Mouse (Mus musculus): Measurements from ENCODE around the gene Slc35g3.
"Not testable (repeated sequence)": the region's sequence is repeated elsewhere in the genome, so short reads cannot be mapped to it uniquely, and the experiment has no call there.

Slc35g3 gene

DNA sequence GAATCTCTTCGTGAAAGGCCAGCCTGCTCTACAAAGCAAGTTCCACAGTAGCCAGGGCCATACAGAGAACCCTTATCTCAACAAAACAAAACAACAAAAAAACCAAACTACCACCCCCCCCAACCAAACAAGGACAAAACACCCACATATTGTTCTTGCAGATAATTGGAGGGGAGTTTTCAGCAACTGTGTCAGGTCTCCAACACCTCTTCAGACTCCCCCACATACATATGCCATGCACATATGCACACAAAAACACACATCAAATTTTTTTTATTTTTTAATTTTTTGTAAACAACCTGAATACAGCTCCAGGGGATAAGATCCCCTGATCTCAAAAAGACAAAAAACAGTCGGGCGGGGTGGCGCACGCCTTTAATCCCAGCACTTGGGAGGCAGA is 7.5 kb downstream of the Slc35g3 start:
- no peak for DNase-seq

GRCm38 (mm10) chr11:69752686-69753085 is 9.1 kb downstream of the Slc35g3 start:
- DNase-seq, result no peak

DNA sequence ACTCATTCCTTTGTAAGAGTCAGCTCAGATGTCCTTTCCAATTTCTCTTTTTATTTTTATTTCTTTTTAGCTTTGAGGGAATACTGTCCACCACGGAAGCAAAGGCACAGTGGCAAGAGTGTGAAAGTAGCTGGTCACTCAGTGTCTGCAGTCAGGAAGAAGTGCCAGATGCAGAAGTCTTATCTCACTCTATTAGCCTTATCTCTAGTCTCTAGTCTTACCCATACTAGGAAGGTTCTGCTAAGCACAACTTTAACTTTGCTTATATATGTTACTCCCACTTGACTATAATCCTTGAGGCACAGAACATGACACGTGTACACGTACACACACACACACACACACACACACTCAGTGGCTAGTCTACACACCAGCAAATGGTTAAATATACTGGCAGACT is 10.1 kb downstream of the Slc35g3 start:
- no peak for DNase-seq

DNA sequence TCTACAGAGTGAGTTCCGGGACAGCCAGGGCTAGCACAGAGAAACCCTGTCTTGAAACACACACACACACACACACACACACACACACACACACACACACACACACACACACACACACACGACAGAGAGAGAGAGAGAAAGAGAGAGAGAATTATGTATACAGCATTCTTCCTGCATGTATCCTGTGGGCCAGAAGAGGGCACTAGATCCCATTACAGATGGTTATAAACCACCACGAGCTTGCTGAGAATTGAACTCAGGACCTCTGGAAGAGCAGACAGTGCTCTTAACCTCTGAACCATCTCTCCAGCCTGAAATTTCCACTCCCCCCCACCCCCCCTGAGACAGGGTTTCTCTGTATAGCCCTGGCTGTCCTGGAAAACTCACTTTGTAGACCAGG is 30.4 kb downstream of the Slc35g3 start:
- not testable (repeated sequence) for DNase-seq

GRCm38 (mm10) chr11:69729063-69729462 is 32.7 kb downstream of the Slc35g3 start:
- peak; percentile 70 to 81 for DNase-seq

- DNase-seq, result no peak
Measured at GRCm38 (mm10) chr11:69725951-69726350, 35.8 kb downstream of the Slc35g3 start.

DNA sequence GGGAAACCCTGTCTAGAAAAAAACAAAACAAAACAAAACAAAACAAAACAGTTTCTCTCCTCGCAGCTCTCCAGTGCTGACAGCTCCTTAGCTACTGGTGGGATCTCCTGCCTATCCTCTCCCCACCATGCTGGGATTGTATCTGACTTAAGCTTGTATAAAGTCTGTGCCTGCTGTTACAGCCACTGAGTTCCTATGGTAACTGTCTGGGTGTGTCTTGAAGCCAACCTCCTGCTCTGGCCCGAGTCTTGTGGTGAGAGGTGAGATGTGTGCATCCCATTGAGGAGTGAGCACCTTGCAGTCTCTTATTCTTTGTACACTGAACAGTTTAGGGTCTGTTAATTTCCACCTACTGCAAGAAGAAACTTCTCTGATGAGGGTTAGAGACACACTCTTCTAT is 38.7 kb downstream of the Slc35g3 start:
- no peak for DNase-seq

DNA sequence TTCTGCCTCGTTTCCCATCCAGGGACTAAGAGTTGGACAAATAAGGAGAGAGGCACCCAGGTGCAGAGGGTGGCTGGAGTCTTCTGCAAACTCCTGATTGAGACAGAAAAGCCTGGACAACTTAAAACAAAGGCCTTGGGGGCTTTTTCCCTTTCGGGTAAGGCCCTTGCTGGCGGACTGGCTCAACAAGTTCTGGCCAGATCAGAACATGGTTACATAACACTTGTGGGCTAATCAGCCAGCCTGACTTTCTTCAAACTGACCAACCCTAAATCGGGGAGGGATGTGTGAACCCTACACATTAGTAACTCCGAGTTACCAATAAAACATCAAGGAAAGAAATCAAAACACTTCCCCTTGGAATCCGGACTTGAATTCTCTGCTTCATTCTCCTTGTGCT is 40.9 kb downstream of the Slc35g3 start:
- no peak for DNase-seq

- no peak for DNase-seq
Measured at GRCm38 (mm10) chr11:69719423-69719822, 42.3 kb downstream of the Slc35g3 start.

DNA sequence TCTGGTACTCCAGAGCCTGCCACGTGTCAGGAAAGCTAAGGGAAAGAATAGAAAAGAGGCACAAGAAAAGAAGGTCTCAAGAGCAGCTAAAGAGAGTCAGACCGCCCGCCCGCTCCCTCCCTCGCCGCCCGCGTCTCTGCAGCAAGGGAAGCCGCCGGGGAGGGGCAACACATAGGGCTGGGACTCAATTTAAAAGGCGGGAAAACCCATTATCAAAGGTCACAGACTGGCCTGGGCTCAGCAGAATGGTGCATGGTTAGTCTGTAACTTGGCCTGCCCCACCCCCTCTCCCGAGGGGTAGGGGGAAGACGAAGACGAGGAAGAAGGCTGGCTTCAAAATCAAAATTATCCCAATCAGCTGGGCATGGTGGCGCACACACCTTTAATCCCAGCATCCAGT is 43.1 kb downstream of the Slc35g3 start:
- no peak for DNase-seq

DNA sequence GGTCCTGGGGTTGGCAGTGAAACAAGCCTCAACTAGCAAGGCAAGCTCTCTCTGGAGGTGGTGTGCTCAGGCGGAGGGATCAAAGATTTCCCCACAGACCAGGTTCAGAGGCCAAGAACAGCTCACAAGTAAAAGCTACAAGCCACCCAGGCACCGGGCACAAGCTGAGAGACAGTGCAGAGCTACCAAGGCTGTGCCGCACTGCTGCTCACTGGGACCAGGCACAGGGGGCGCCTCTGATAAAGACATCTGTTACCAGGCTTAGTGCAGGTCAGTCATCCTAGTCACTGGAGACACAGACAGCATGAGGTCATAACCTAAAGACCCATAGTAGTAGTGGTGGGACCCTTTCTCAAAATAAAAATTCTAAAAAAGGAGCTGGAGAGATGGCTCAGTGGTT is 44.8 kb downstream of the Slc35g3 start:
- no peak for DNase-seq

DNA sequence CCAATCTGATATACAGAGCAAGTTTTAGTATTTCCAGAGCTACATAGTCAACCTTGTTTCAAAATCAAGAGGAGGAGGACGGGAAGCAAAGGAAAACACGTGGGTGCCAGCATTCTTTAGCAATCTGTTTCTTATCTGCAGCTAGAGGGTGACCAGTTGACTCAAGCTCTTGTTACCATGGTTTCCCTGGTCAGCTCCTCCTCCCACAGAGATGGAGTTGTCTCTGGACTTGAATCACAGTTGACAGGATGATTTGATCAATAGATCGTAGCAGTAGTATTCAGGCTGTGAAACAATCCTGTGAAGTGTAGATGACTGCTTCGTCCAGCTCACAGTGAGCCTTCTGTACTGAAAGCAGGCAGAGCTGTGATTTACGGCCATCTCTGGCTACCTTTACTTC is 45.8 kb downstream of the Slc35g3 start:
- DNase-seq, result no peak

GRCm38 (mm10) chr11:69715482-69715881 is 46.3 kb downstream of the Slc35g3 start:
- DNase-seq, result peak; percentile 47 to 65

GRCm38 (mm10) chr11:69714636-69715329 is 47.0 kb downstream of the Slc35g3 start:
- DNase-seq, result no peak

DNA sequence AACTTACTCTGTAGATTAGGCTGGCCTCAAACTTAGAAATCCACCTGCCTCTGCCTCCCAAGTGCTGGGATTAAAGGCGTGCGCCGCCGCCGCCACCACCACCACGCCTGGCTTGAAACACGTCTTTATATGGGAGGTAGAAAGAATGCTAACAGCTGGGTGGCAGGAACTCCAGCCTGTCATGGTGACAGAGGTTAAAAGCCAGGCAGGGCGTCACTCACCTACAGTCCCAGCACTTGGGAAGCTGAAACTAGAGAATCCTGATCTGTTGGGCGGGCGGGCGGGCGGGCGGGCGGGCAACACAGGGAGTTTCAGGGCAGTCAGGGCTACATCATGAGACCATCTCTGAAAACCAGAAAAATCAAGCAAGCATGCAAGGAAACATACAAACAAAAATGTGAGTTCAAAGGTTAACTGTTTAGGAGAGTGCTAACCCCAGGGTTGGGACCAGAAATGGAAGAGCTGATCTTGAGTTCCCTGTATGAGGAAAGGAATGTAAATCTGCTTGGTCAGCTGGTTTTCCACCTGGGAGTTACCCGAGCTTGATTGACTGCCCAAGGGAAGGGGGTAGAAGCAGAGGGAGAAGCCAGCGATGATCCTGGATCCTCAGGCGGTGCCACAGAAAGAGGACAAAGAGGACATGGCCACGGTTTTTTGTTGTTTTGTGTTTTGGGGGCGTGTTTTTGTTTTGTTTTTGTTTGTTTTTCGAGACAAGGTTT is 48.7 kb downstream of the Slc35g3 start:
- DNase-seq, result no peak

- DNase-seq, result no peak
Measured at GRCm38 (mm10) chr11:69711082-69711481, 50.7 kb downstream of the Slc35g3 start.

- no peak for DNase-seq
Measured at GRCm38 (mm10) chr11:69710470-69710869, 51.3 kb downstream of the Slc35g3 start.

Data from cerebellum, postnatal 10 days (tissue).